Mouse (Mus musculus): ENCODE results near the gene A030003K21Rik. TPM values are rescaled to one million over a fixed set of nuclear protein-coding genes. Genes with fewer than 3 reads are reported as not detected.
"Not testable (repeated sequence)": the region's sequence is repeated elsewhere in the genome, so short reads cannot be mapped to it uniquely, and the experiment has no call there.

The A030003K21Rik gene
- polyA plus RNA-seq, 1 experiment from 2014 or later = not detected

GRCm38 (mm10) chr1:82938666-82939065 lies 4.5 kb downstream of the A030003K21Rik start:
- no peaks in the 10 kb centered on the region for H3K9me3 ChIP-seq (ENCODE audit: control insufficient read depth, low read length)
- no peak overlapping the region for H3K27ac ChIP-seq (ENCODE audit: low read depth, low read length)

GRCm38 (mm10) chr1:82931326-82931725 lies 11.9 kb downstream of the A030003K21Rik start, which contains the start of gene Gm6217:
Gene Gm6217, minus strand, starts transcription at chr1:82931399.
- not testable (repeated sequence) for H3K9me3 ChIP-seq (ENCODE audit: control insufficient read depth, low read length); H3K9ac ChIP-seq (ENCODE audit: low read length); H3K4me3 ChIP-seq (ENCODE audit: low read depth, low read length); H3K27ac ChIP-seq (ENCODE audit: low read depth, low read length); H3K27me3 ChIP-seq (ENCODE audit: control insufficient read depth, insufficient read depth, low read length); H3K36me3 ChIP-seq (ENCODE audit: control insufficient read depth, insufficient read depth, low read length); H3K4me2 ChIP-seq; H3K4me1 ChIP-seq (ENCODE audit: control insufficient read depth, insufficient read depth, low read length); DNase-seq (ENCODE audit: low spot score, missing footprints); ATAC-seq (ENCODE audit: low FRiP score)
- no CpG with 5 or more reads among the region's 6 CpGs for WGBS

More at GRCm38 (mm10) chr1:82938666-82939065, 4.5 kb downstream of the A030003K21Rik start:
- no peaks in the 10 kb centered on the region for H3K36me3 ChIP-seq (ENCODE audit: control insufficient read depth, insufficient read depth, low read length)
- no peaks in the 10 kb centered on the region for H3K27me3 ChIP-seq (ENCODE audit: control insufficient read depth, insufficient read depth, low read length)
- H3K4me1 ChIP-seq (ENCODE audit: control insufficient read depth, insufficient read depth, low read length) = no peaks in the 10 kb centered on the region
- no peak overlapping the region for H3K4me3 ChIP-seq (ENCODE audit: low read depth, low read length)
- no peak for ATAC-seq (ENCODE audit: low FRiP score)
- WGBS = 84% methylated on average over 5 of the region's 5 CpGs
- no peak overlapping the region for H3K4me2 ChIP-seq
- H3K9ac ChIP-seq (ENCODE audit: low read length) = no peak overlapping the region
- no peak for DNase-seq (ENCODE audit: low spot score, missing footprints)

GRCm38 (mm10) chr1:82930558-82930957 lies 12.6 kb downstream of the A030003K21Rik start:
- H3K9ac ChIP-seq (ENCODE audit: low read length); H3K27ac ChIP-seq (ENCODE audit: low read depth, low read length); H3K36me3 ChIP-seq (ENCODE audit: control insufficient read depth, insufficient read depth, low read length); H3K4me3 ChIP-seq (ENCODE audit: low read depth, low read length); H3K27me3 ChIP-seq (ENCODE audit: control insufficient read depth, insufficient read depth, low read length); H3K4me1 ChIP-seq (ENCODE audit: control insufficient read depth, insufficient read depth, low read length); H3K9me3 ChIP-seq (ENCODE audit: control insufficient read depth, low read length); H3K4me2 ChIP-seq; DNase-seq (ENCODE audit: low spot score, missing footprints); ATAC-seq (ENCODE audit: low FRiP score): not testable (repeated sequence)
- 89% methylated on average over 3 of the region's 3 CpGs for WGBS

- H3K4me1 ChIP-seq (ENCODE audit: control insufficient read depth, insufficient read depth, low read length) = no peaks in the 10 kb centered on the region
- H3K27ac ChIP-seq (ENCODE audit: low read depth, low read length) = no peak within 1 kb of the TSS
- H3K4me3 ChIP-seq (ENCODE audit: low read depth, low read length) = no peak within 1 kb of the TSS
- H3K36me3 ChIP-seq (ENCODE audit: control insufficient read depth, insufficient read depth, low read length) = no peaks in the 10 kb centered on the region
- no peak for ATAC-seq (ENCODE audit: low FRiP score)
- no peaks in the 10 kb centered on the region for H3K27me3 ChIP-seq (ENCODE audit: control insufficient read depth, insufficient read depth, low read length)
- DNase-seq (ENCODE audit: low spot score, missing footprints) = no peak
- H3K4me2 ChIP-seq = no peak within 1 kb of the TSS
- H3K9ac ChIP-seq (ENCODE audit: low read length) = no peak within 1 kb of the TSS
- no peaks in the 10 kb centered on the region for H3K9me3 ChIP-seq (ENCODE audit: control insufficient read depth, low read length)
- WGBS = 97% methylated on average over 6 of the region's 6 CpGs
Observed at GRCm38 (mm10) chr1:82924650-82925049, 18.5 kb downstream of the A030003K21Rik start, which contains the start of gene A030014E15Rik. Gene A030014E15Rik, plus strand, starts transcription at chr1:82924917.

- not testable (repeated sequence) for DNase-seq (ENCODE audit: low spot score, missing footprints); H3K27ac ChIP-seq (ENCODE audit: low read depth, low read length); H3K4me1 ChIP-seq (ENCODE audit: control insufficient read depth, insufficient read depth, low read length); ATAC-seq (ENCODE audit: low FRiP score); H3K4me3 ChIP-seq (ENCODE audit: low read depth, low read length); H3K9me3 ChIP-seq (ENCODE audit: control insufficient read depth, low read length); H3K36me3 ChIP-seq (ENCODE audit: control insufficient read depth, insufficient read depth, low read length); H3K9ac ChIP-seq (ENCODE audit: low read length); H3K27me3 ChIP-seq (ENCODE audit: control insufficient read depth, insufficient read depth, low read length); H3K4me2 ChIP-seq
- WGBS = 100% methylated on average over 5 of the region's 5 CpGs
Observed at GRCm38 (mm10) chr1:82913434-82913833, 29.8 kb downstream of the A030003K21Rik start.

GRCm38 (mm10) chr1:82913025-82913424 lies 30.2 kb downstream of the A030003K21Rik start, which contains the start of gene A030005L19Rik:
Gene A030005L19Rik, plus strand, starts transcription at chr1:82913325.
- Histone ChIP-seq H3K27me3 (ENCODE audit: control insufficient read depth, insufficient read depth, low read length) (no peaks in the 10 kb centered on the region), H3K4me3 (ENCODE audit: low read depth, low read length) (no peak within 1 kb of the TSS), H3K9me3 (ENCODE audit: control insufficient read depth, low read length) (no peaks in the 10 kb centered on the region), H3K4me2 (no peak within 1 kb of the TSS), H3K4me1 (ENCODE audit: control insufficient read depth, insufficient read depth, low read length) (no peaks in the 10 kb centered on the region), H3K36me3 (ENCODE audit: control insufficient read depth, insufficient read depth, low read length) (no peaks in the 10 kb centered on the region), H3K27ac (ENCODE audit: low read depth, low read length) (no peak within 1 kb of the TSS), H3K9ac (ENCODE audit: low read length) (no peak within 1 kb of the TSS)
- ATAC-seq (ENCODE audit: low FRiP score) (no peak), DNase-seq (ENCODE audit: low spot score, missing footprints) (no peak)
- 89% methylated on average over 3 of the region's 3 CpGs for WGBS

- DNase-seq (ENCODE audit: low spot score, missing footprints) (no peak), ATAC-seq (ENCODE audit: low FRiP score) (no peak)
- Histone ChIP-seq H3K36me3 (ENCODE audit: control insufficient read depth, insufficient read depth, low read length) (0 out of 2 replicates have a peak, but pooled peaks cover 2% of the 10 kb centered on the region), H3K27ac (ENCODE audit: low read depth, low read length) (no peak overlapping the region), H3K4me2 (no peak overlapping the region), H3K4me3 (ENCODE audit: low read depth, low read length) (no peak overlapping the region), H3K9me3 (ENCODE audit: control insufficient read depth, low read length) (no peaks in the 10 kb centered on the region), H3K4me1 (ENCODE audit: control insufficient read depth, insufficient read depth, low read length) (no peaks in the 10 kb centered on the region), H3K9ac (ENCODE audit: low read length) (no peak overlapping the region), H3K27me3 (ENCODE audit: control insufficient read depth, insufficient read depth, low read length) (no peaks in the 10 kb centered on the region)
- WGBS = 60% methylated on average over 3 of the region's 3 CpGs
Observed at GRCm38 (mm10) chr1:82905886-82906285, 37.3 kb downstream of the A030003K21Rik start.

- no peaks in the 10 kb centered on the region for H3K27me3 ChIP-seq (ENCODE audit: control insufficient read depth, insufficient read depth, low read length)
- no peak for DNase-seq (ENCODE audit: low spot score, missing footprints)
- 97% methylated on average over 3 of the region's 3 CpGs for WGBS
- H3K9me3 ChIP-seq (ENCODE audit: control insufficient read depth, low read length) = no peaks in the 10 kb centered on the region
- H3K4me3 ChIP-seq (ENCODE audit: low read depth, low read length) = no peak overlapping the region
- H3K4me1 ChIP-seq (ENCODE audit: control insufficient read depth, insufficient read depth, low read length) = no peaks in the 10 kb centered on the region
- no peak overlapping the region for H3K4me2 ChIP-seq
- no peak for ATAC-seq (ENCODE audit: low FRiP score)
- H3K36me3 ChIP-seq (ENCODE audit: control insufficient read depth, insufficient read depth, low read length) = 0 out of 2 replicates have a peak, but pooled peaks cover 2% of the 10 kb centered on the region
- H3K9ac ChIP-seq (ENCODE audit: low read length) = no peak overlapping the region
- no peak overlapping the region for H3K27ac ChIP-seq (ENCODE audit: low read depth, low read length)
Observed at GRCm38 (mm10) chr1:82901201-82901600, 42.0 kb downstream of the A030003K21Rik start.

- Histone ChIP-seq H3K4me1 (ENCODE audit: control insufficient read depth, insufficient read depth, low read length) (no peaks in the 10 kb centered on the region), H3K4me2 (no peak overlapping the region), H3K36me3 (ENCODE audit: control insufficient read depth, insufficient read depth, low read length) (0 out of 2 replicates have a peak, but pooled peaks cover 2% of the 10 kb centered on the region), H3K9me3 (ENCODE audit: control insufficient read depth, low read length) (no peaks in the 10 kb centered on the region), H3K4me3 (ENCODE audit: low read depth, low read length) (no peak overlapping the region), H3K27me3 (ENCODE audit: control insufficient read depth, insufficient read depth, low read length) (no peaks in the 10 kb centered on the region), H3K27ac (ENCODE audit: low read depth, low read length) (no peak overlapping the region), H3K9ac (ENCODE audit: low read length) (no peak overlapping the region)
- DNase-seq (ENCODE audit: low spot score, missing footprints) (no peak), ATAC-seq (ENCODE audit: low FRiP score) (no peak)
- 93% methylated on average over 1 of the region's 1 CpGs for WGBS
Observed at GRCm38 (mm10) chr1:82900567-82900966, 42.6 kb downstream of the A030003K21Rik start.

All from midbrain, embryonic 11.5 days (tissue).